Mouse (Mus musculus): ENCODE data around the gene Egfl6.

The Egfl6 gene

DNA sequence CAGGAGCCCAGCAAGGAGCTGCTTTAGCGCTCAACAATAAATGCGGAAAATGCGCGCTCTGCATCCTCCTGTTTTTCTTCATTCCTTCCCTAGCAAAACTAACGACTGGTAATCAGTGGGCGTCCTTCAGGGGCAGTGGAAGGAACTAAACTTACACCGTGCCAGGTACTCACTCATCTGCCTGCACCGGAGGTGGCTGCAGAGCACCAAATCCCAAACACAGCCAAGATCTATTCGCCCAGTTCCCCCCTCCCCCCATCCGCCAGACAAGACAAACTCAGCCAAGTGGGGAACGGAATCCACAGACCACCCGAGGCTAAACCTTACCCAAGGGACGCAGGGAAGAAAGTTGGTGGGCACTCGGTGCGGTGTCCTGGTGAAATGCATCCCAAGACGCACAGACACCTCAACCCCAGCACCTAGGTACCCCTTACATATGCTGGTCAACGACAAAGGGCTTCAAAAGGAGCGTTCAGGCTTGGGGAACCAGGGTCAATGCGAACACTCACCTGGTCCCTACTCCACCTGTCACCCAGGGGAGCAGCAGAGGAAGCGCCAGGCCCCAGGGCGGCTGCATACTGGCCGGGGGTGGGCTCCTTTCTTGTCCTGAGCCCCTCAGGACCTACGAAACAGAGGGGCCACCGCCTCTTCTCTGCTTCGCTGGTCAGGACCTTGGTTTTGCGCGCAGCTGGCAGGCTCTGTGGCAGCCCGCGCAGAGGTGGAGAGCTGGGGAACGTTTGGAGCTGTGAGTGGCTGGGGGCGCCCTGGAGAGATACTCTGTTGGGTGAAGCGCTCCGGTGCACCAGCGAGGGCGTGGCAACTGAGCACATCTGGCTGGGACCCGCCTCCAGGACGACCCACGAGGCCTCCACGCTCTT, at the start of gene Egfl6:
TSS of gene Egfl6 (minus strand) at position 774 of the 878 bp plus-strand sequence.
- no peak for ATAC-seq (ENCODE audit: insufficient number of reproducible peaks, low FRiP score, low TSS enrichment)

DNA sequence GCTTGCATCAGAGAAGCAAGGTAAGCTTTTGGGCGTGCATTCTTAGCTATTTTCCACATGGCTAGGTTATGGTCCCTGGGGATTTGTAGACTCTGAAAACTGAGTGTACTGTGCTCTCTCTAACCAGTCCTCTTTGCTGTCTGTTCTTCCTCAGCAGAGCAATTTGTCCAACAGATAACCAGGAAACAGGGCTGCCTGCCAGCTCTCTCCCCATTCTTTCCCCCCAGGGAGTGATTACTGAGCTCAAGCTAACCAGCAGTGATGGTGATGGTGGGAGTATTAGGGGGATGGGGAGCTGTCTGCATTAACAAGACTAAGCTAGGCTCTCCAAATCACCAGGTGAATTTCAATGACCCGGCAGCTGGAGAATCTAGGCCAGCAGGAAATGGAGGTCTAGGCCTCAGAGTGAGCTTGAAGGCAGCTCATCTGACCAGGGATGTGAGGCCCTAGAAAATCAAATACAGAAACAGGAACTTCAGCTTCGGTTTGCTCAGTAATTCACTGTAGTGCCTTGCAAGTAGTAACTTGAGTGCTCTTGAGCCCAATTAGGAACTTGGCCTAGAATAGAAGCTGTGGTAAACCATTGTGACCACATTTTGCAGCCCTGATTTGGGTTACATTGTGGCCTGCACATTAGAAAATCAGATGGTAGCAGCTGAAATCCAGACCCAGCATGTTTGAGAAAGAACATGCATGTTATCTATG, 41.5 kb upstream of the Egfl6 start:
- ATAC-seq (ENCODE audit: insufficient number of reproducible peaks, low FRiP score, low TSS enrichment): no peak

DNA sequence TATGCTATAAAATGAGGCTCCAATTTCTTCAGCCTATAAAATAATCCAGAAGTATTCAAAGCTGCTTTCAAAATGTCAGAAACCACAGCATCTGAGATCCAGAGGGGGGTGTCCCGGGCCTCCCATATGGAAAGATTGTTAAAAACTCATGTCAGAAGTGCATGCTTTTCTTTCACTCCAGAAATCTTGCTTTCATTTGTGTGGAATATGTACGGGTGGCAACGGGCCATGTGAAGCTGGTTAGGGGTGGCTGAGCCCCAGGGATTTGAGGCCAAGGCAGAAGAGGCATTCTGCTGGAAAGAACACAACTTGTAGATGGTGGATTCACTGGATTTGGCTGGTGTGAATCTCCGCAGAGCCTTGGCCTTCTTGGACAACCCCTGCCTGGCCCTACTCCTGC, 40.7 kb upstream of the Egfl6 start:
- ATAC-seq (ENCODE audit: insufficient number of reproducible peaks, low FRiP score, low TSS enrichment): no peak

DNA sequence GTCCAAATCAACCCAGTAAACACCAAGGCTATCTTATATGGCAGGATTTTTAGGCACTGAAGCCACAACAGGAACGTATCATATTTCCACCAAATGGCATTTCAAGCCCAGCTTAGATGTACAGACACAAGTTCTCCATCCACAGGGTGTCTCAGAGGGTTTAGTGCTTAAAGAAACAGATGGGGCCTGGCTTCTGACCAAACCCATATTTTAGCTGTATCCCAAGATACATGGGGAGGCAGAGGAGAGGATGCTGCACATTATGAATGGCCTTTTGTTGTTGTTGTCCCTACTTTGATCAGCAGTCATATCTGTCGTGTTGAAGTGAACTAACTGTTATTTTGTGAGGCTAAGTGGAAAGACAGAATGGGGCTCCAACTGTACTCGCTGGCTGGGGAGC, 37.7 kb upstream of the Egfl6 start:
- ATAC-seq (ENCODE audit: insufficient number of reproducible peaks, low FRiP score, low TSS enrichment): no peak

DNA sequence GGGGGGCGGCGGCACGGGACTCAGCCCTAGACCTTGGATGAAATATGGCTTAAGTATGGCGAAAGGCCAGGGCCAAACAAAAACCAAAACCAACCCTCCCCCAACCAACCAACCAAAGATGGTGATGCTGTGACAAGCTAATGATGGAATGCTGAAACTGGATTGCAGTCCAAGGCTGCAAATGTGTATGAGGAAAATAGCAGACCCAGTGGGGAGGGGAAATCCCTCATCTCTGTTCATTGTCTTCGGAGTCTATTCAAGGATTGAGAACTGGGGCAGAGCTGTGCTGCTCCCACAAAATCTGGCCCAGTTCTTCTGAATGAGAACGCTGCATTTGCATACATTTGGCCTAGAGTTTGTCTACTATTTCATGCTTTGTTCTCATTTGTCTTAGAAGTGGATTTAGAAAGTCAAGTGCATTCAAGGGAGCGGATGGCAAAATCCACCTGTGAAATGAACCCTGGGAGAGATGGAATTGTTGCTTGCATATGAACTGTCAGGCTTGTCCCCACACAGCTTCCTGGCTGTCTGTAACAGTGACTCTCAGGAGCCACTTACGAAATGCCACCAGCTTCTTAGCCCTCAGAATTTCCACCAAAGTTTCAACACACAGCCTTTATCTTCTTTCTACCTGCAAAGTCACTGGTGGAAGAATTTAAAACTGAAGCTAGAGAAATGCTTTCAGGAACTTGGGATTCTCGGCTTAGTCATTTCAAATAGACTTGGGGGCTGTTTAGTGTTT, 36.2 kb upstream of the Egfl6 start:
- no peak for ATAC-seq (ENCODE audit: insufficient number of reproducible peaks, low FRiP score, low TSS enrichment)

DNA sequence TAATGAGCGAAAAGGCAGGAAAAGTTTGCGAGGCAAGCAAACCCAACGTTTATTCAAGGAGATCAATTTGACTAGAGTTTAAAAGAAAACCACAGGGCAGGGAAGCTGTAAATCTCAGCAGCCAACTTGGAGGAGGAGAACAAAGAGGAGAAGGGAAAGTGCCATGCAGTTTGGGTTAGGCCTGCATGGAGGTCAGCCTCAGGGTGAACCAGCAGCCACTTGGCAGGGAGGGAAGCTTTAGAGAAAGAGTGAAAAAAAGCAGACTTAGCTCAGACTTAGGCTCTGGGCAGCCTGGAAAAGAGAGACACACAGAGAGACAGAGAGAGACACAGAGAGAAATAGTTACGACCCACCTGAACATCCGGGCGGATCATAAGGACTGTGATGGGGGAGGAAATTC, 35.4 kb upstream of the Egfl6 start:
- ATAC-seq (ENCODE audit: insufficient number of reproducible peaks, low FRiP score, low TSS enrichment): no peak

DNA sequence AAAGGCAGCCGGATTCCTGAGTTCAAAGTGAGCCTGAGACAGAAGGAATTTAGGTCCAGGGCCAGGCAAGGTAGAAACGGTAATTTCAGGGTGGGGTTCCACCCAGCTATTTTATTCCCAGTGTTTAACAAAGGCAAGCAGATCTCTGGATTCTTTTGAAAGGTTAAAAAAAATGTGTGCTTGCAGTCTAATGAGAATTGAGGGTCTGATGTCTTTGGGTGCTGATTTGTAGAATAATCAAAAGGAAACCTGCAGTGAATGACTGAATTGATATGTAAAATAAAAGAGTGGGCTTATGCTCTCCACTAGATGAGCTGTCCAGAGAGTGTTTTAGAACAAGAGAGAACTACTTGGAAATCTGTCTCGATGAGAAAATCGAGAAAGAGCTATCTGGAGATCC, 33.6 kb upstream of the Egfl6 start:
- no peak for ATAC-seq (ENCODE audit: insufficient number of reproducible peaks, low FRiP score, low TSS enrichment)

DNA sequence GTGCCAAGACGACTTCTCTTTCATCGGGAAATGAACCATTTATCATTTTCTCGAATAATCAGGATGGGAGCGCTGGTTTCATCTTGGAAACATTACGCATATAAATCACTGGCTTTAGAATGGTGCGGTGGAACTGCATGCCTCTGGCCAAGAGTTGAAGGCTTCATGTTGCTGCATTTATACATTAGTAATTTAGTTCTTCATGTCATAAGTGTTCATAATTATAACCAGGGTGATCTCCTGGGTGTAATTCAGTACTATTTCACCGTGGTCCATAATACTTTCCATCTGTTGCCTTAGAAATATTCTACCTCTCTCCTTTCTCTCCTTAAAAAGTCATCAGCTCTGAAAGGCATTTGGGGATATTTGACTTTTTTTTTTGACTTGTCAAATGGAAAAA, 29.7 kb upstream of the Egfl6 start:
- no peak for ATAC-seq (ENCODE audit: insufficient number of reproducible peaks, low FRiP score, low TSS enrichment)

DNA sequence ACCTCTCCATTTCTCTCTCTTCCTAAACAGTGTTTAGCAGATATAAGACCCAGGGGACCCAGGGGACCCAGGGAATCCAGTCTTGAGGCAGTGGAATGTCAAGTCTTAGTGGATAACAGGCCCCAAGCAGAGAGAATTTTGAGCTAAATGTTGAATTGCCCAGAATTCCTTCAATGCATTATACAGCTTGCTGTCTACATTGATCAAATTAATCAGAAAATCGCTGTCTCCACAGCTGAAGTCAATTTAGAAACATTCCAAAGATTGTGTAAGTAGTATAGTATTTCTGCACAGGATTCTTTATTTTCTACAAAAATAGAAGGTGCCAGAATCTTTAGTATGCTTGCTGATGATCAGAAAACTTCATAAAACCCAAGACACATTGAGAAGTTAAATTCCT, 9.4 kb downstream of the Egfl6 start:
- ATAC-seq (ENCODE audit: insufficient number of reproducible peaks, low FRiP score, low TSS enrichment): no peak

DNA sequence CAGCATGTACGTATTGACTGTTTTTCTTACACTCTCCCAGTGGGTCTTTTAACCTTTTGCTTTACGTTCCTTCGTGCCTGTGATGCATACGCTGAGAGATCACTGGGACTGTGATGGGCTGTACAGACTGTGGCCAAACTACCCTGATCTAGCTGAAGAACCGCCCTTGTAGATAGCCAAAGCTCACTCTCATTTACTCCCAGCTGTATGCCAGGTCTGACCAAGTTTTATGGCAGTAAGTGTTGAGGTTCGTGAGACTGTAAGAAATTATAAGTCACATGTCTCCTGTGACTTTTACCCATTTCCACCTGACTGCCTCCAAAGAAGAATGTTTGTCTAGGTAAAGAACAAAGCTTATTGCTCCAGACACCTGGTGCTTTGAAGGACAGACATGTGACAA, 19.5 kb downstream of the Egfl6 start:
- no peak for ATAC-seq (ENCODE audit: insufficient number of reproducible peaks, low FRiP score, low TSS enrichment)

DNA sequence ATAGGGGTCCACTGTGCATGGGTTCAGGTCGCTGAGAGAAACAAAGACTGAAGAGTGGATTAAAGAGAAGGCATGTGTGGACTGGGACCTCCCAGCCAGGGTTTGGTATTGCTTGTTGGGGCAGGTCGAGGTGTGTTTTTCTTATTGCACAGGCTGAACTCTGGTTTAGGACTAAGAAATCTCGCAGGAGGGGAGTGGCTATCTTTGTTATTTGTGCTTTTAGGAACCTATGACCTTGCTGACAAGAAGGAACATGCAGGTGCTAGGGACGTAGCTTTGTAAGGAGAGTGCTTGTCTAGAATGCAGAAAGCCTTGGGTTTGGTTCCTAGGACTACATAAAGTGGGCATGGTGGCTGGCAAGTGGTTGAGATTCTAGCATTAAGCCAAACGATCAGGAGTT, 20.1 kb downstream of the Egfl6 start:
- ATAC-seq (ENCODE audit: insufficient number of reproducible peaks, low FRiP score, low TSS enrichment): no peak

DNA sequence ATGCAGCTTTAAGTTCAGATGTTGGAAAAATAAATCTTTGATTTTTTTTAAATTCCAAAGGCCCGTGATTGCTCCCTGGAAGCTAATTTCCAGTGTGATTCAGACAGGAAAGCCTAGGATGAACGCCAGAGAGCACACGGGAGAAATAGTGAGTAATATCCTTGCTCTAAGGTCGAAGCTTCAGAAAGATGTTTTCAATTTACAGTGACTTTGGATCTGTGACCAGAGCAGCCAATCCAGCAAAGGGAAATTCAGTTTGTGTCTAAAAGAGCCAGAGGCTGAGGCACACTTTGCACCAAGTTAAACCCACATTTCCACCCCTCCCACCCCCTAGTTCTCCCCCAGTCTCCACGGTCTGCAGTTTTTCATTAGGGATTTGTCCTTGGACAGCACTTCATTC, 20.6 kb downstream of the Egfl6 start:
- ATAC-seq (ENCODE audit: insufficient number of reproducible peaks, low FRiP score, low TSS enrichment): no peak

DNA sequence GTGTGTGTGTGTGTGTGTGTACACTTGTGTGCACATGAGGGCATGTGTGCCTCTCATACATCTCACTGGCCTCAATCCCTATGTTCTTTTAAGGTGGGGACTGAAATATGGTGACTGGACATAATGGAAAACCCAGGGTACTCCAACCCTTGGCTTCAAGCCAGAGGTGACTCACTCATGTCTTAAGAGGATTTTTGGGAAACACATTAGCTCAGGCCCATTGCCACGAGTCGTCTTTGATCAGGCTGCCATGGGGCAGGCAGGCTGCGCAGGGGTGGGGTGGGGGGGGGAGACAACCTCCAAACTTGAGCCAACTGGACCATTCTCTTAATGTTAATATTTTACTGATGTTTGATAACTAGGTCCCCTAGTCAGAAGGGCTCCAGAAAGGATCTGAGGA, 26.2 kb downstream of the Egfl6 start:
- ATAC-seq (ENCODE audit: insufficient number of reproducible peaks, low FRiP score, low TSS enrichment): no peak

DNA sequence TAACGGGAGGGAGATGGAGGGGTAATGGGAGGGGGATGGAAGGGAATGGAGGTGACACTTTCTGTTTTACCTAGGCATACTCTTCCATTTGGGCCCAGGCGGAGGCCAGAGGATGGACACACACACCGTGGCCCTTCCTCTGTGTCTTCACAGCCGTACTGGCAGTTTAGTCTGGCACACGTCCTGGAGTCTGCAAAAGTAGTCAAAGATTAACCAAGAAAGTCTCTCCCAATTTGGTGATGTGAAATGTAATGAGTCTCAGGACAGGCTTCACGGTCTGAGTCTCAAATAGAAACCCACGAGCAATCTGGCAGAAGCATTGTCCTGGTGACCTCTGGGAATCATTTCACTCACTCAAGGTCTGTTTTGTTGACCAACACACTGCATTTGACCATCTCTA, 33.2 kb downstream of the Egfl6 start:
- ATAC-seq (ENCODE audit: insufficient number of reproducible peaks, low FRiP score, low TSS enrichment): no peak

DNA sequence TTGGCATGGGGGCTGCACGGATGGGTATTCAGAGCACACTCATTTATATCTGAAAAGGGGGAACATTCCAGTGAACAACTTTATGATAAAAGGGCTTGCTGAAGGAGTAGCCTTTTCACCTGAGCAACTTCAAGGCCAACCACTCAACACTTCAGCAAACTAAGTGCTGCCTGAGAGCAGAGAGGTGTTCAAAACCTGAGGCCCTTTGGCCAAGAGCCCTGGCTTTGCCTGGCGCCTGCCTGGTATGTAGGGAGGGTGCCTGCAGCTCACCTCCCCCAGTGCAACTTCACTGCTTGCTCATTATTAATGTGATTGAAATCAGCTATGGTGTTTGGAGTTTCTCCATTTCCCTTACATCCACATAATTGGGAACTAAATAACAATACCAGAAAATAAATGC, 39.0 kb downstream of the Egfl6 start:
- ATAC-seq (ENCODE audit: insufficient number of reproducible peaks, low FRiP score, low TSS enrichment): no peak

DNA sequence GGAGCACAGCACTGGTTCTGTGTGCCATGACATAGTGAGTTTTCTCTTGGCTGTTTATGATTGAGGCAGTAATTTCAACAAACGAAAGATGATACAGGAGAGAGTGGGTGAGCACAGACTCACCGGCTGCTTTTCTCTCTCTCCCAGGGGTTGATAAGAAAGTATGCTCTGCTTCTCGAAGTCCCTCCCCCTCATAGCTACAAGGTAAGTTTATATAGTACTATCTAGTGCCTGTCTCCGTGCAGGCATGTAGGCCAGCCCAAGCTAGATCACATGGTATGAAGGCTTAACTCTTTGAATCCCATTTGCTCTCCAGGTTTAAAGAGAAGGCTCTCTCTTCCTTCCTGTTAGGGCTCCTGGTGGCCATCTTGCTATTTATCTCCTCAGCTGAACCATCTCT, 50.4 kb downstream of the Egfl6 start:
- ATAC-seq (ENCODE audit: insufficient number of reproducible peaks, low FRiP score, low TSS enrichment): no peak

DNA sequence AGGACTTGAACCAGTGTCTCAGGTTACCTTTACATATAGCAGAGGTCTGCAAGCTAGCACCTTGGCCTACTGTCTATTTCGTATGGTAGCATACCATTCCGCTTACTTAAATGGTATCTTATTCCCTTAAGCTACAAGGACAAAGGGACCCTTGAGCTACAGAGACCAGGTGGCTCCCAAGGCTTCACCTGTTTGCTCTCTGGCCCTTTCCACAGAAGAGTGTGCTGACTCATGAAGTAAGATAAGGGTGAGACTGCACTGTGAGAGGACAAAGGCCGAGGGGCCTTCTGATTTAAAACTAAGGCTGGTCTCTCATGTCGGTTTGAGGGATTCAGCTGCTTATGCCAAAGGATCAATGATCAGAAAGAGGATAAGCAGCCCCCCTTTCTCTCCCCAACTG, 52.1 kb downstream of the Egfl6 start:
- no peak for ATAC-seq (ENCODE audit: insufficient number of reproducible peaks, low FRiP score, low TSS enrichment)

DNA sequence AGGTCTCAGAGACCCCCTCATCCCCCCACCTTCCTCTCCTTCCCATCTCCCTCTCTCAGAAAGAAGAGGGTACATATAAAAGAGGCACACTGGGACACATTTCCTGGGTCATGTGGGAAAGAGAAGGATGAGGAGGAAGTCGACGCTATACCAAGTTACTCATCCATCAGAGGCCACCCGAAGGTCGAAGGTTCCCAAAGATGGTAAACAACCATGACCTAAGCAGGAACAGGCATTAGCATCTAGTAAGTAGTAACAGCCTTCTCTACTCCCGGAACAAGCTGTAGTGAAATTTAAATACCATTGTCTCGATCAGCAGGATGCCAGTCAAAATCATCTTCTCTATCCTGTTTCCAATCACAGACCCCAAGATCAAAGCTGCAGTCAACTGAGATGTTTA, 53.8 kb downstream of the Egfl6 start:
- no peak for ATAC-seq (ENCODE audit: insufficient number of reproducible peaks, low FRiP score, low TSS enrichment)

DNA sequence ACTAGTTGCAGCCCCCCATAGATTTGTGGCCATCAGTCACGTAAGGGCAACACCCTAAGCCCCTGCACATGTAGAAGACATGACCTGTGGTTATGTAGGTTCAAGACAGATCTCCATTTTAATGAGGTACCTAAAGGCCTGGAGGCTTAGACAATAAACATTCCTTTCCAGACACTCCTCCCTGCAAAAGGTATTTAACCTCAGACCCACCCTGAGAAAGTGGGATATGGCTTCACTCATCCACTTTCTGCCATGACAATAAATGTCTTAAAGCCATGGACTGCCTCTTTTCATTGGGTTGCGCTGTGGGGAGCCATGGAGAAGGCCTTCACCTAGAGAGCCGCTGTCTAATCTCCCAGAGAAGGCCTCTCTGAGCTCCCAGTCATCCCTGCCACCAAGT, 57.4 kb downstream of the Egfl6 start:
- no peak for ATAC-seq (ENCODE audit: insufficient number of reproducible peaks, low FRiP score, low TSS enrichment)

DNA sequence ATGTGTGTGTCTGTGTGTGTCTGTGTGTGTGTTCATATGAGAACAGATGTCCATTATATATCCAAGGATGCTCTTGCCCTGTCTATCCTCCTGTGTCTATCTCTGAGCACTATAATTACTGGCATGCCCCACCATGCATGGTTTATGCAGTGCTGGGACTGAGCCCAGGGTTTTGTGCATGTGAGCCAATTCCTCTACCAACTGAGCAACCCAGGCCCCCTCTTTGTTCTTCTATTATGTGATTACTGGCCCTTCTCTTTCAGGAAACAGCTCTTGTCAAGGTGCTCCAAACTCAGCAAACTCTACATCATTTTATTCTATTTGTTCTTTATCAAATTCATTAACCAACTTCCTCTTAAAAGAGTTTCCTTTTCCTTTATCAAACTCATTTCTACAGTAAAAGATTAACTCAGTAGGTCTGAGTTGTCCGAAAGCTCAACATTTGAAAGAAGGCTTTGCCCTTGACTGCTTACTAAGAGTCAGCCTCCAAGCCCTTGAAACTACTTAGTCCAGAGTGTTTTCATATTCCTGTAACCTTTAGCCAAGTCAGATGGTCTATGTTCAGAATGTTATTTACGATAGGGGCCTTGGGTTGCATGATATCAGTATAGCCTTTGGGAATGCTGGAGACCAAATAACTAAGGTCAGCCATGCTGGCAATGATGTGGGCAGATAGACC, 59.7 kb downstream of the Egfl6 start:
- ATAC-seq (ENCODE audit: insufficient number of reproducible peaks, low FRiP score, low TSS enrichment): no peak

DNA sequence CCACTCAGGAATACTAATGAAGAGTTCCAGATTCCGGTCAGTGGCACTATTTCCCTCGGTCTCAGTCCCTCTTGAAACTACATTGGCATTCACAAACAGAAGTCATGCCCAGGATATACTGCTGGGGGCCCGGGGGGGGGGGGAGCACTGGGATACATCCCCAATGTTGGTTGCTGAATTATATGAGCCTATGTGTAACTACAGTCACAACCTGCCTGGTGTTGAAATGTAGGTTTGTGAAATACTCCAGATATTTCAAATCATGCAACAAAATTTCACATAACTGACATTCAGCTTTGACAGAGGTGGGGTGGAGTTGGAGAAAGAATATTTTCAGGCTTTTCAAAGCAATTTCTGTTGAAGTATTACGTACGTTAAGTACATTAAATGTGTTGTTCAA, 64.7 kb downstream of the Egfl6 start:
- no peak for ATAC-seq (ENCODE audit: insufficient number of reproducible peaks, low FRiP score, low TSS enrichment)
